Mouse (Mus musculus): ENCODE data around the gene Hoxa7.

- TF ChIP-seq POLR2A (IDR thresholded peaks at IDR 0.05; ENCODE audit: borderline replicate concordance, low read depth, low read length): no peak
- TF ChIP-seq CTCF (IDR thresholded peaks at IDR 0.05; ENCODE audit: low read depth, low read length): no peak
Observed at GRCm38 (mm10) chr6:52202362-52203120, 19.1 kb downstream of the Hoxa7 start.
